Comparison of ENCODE assay signal across 14 mouse cellular contexts in genomic region chr19:24404716-24405115, GRCm38 (mm10).
"Had no signal": no experiment of that assay in that cellular context is flagged by ENCODE, and none has a peak within 500 bp of the region (broad histone marks: within the 10 kb centered on the region; RNA-seq: fewer than 3 reads in every experiment).

No protein-coding gene starts in this region.

- H3K4me3 ChIP-seq: limb, embryonic 12.5 days; limb, embryonic 15.5 days; midbrain, embryonic 12.5 days; midbrain, embryonic 15.5 days; myocyte; neural tube, embryonic 13.5 days had no signal

- DNase-seq: kidney, postnatal 25 days; liver, postnatal 0 days; lung, embryonic 14.5 days; thymus, adult 18-20 months; thymus, postnatal 36 days had no signal

- ATAC-seq: liver, postnatal 0 days; lung, postnatal 0 days; midbrain, embryonic 15.5 days had no signal

- H3K27ac ChIP-seq: limb, embryonic 12.5 days; limb, embryonic 15.5 days; liver, embryonic 14.5 days; macrophage; midbrain, embryonic 12.5 days; midbrain, embryonic 15.5 days; neural tube, embryonic 13.5 days had no signal
